Mouse (Mus musculus): ENCODE data around the gene Nup155. TPM values are rescaled to one million over a fixed set of nuclear protein-coding genes. Genes with fewer than 3 reads are reported as not detected.
"Not testable (repeated sequence)": the region's sequence is repeated elsewhere in the genome, so short reads cannot be mapped to it uniquely, and the experiment has no call there.

The Nup155 gene
- total RNA-seq (2012; rRNA removed) = 133 and 156 TPM in 2 replicates

- Histone ChIP-seq H3K4me3 (ENCODE audit: insufficient read depth in 1 of 2, low read depth in 1 of 2, low read length in 2 of 2, poor library complexity in 1 of 2, severe bottlenecking in 1 of 2) (peak within 1 kb of the TSS; percentile 99), H3K27ac (ENCODE audit: insufficient read depth, low read depth, low read length, poor library complexity, severe bottlenecking) (peak within 1 kb of the TSS; percentile 82), H3K36me3 (ENCODE audit: control insufficient read depth, insufficient read depth, low read length, poor library complexity, severe bottlenecking) (peaks cover 11% of the 10 kb centered on the region), H3K4me1 (ENCODE audit: control insufficient read depth in 2 of 2, insufficient read depth in 2 of 2, low read length in 2 of 2, poor library complexity in 1 of 2) (no peaks in the 10 kb centered on the region; a peak in 1 of 4 replicates), H3K9ac (ENCODE audit: insufficient read depth, low read depth, low read length, poor library complexity, severe bottlenecking) (peak within 1 kb of the TSS; percentile 98), H3K9me3 (ENCODE audit: control insufficient read depth, insufficient read depth, low read depth, low read length) (no peaks in the 10 kb centered on the region)
- TF ChIP-seq ZC3H11A (IDR thresholded peaks at IDR 0.05; ENCODE audit: borderline replicate concordance, low read depth, low read length) (no peak), HCFC1 (IDR thresholded peaks at IDR 0.05; ENCODE audit: borderline replicate concordance, insufficient read depth, low read length) (peak; percentile 78; the same call in 1 of the 2 replicates)
- in situ Hi-C loops (cut with MboI; ENCODE audit: low sequenced_read_pairs in 2 of 2, unreplicated experiment in 2 of 2) = loop anchor here in 1 of 2 experiments (25.0 kb wide), 1 partner anchor 922 kb away; no protein-coding TSS in a partner anchor
- peak; percentile 94 for DNase-seq (ENCODE audit: low read depth, low spot score)
Observed at GRCm38 (mm10) chr15:8108966-8109743, at the start of gene Nup155. Nup155 (plus strand) TSS chr15:8109273.

GRCm38 (mm10) chr15:8065221-8065620 is 43.9 kb upstream of the Nup155 start:
- Histone ChIP-seq H3K27ac (ENCODE audit: insufficient read depth, low read depth, low read length, poor library complexity, severe bottlenecking) (no peak overlapping the region), H3K4me1 (ENCODE audit: control insufficient read depth in 2 of 2, insufficient read depth in 2 of 2, low read length in 2 of 2, poor library complexity in 1 of 2) (no peaks in the 10 kb centered on the region), H3K9ac (ENCODE audit: insufficient read depth, low read depth, low read length, poor library complexity, severe bottlenecking) (no peak overlapping the region), H3K4me3 (ENCODE audit: insufficient read depth in 1 of 2, low read depth in 1 of 2, low read length in 2 of 2, poor library complexity in 1 of 2, severe bottlenecking in 1 of 2) (no peak overlapping the region), H3K9me3 (ENCODE audit: control insufficient read depth, insufficient read depth, low read depth, low read length) (no peaks in the 10 kb centered on the region), H3K36me3 (ENCODE audit: control insufficient read depth, insufficient read depth, low read length, poor library complexity, severe bottlenecking) (peaks cover 3% of the 10 kb centered on the region; the same call in 1 of the 2 replicates)
- TF ChIP-seq ZNF384 (IDR thresholded peaks at IDR 0.05; ENCODE audit: low read depth, low read length) = no peak
- no peak for TF ChIP-seq HCFC1 (IDR thresholded peaks at IDR 0.05; ENCODE audit: borderline replicate concordance, insufficient read depth, low read length)
- TF ChIP-seq CHD2 (IDR thresholded peaks at IDR 0.05; ENCODE audit: low read depth, low read length) = no peak
- TF ChIP-seq ZC3H11A (IDR thresholded peaks at IDR 0.05; ENCODE audit: borderline replicate concordance, low read depth, low read length) = no peak
- TF ChIP-seq MAFK (IDR thresholded peaks at IDR 0.05; ENCODE audit: insufficient read depth, low read depth, low read length) = no peak
- no peak for DNase-seq (ENCODE audit: low read depth, low spot score)
- in situ Hi-C loops (cut with MboI; ENCODE audit: low sequenced_read_pairs in 2 of 2, unreplicated experiment in 2 of 2) = no loop called here

DNA sequence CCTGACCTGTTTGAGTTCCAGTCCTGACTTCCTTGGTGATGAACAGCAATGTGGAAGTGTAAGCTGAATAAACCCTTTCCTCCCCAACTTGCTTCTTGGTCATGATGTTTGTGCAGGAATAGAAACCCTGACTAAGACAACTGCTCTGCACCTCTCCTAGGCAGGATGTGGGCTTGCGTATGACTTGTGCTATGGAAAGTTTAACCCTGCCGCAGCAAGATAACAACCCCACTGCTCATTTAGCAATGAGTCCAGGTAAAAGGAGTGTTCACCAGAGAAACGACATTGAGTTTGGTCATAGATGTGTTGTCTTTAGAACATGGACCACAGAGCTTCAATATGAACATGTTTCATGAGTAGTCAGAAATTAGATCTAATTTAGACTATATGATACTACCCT is 35.9 kb upstream of the Nup155 start:
- H3K9ac ChIP-seq (ENCODE audit: insufficient read depth, low read depth, low read length, poor library complexity, severe bottlenecking); H3K36me3 ChIP-seq (ENCODE audit: control insufficient read depth, insufficient read depth, low read length, poor library complexity, severe bottlenecking); H3K27ac ChIP-seq (ENCODE audit: insufficient read depth, low read depth, low read length, poor library complexity, severe bottlenecking); in situ Hi-C loops (cut with MboI; ENCODE audit: low sequenced_read_pairs in 2 of 2, unreplicated experiment in 2 of 2); H3K4me3 ChIP-seq (ENCODE audit: insufficient read depth in 1 of 2, low read depth in 1 of 2, low read length in 2 of 2, poor library complexity in 1 of 2, severe bottlenecking in 1 of 2); H3K9me3 ChIP-seq (ENCODE audit: control insufficient read depth, insufficient read depth, low read depth, low read length); H3K4me1 ChIP-seq (ENCODE audit: control insufficient read depth in 2 of 2, insufficient read depth in 2 of 2, low read length in 2 of 2, poor library complexity in 1 of 2); DNase-seq (ENCODE audit: low read depth, low spot score): not testable (repeated sequence)

DNA sequence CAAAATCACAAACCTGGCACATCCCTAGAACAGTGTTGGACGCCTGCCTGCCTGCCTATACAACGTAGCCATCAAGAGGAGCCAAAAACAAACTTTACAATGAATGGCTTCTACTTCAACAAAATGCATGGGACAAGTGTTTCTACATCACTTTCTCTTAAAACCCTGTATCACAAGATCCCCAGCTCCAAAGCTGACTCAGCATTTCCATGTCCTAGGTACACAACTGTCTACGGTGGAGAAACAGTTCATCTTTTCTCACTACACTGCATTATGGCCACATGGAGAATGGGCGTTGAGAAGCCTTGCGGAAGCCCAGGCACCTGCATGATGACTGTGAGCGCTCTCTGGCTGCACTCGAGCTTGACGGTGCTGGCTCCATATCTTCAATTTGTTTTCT is 26.9 kb upstream of the Nup155 start:
- in situ Hi-C loops (cut with MboI; ENCODE audit: low sequenced_read_pairs in 2 of 2, unreplicated experiment in 2 of 2) = no loop called here
- peaks cover 9% of the 10 kb centered on the region for H3K36me3 ChIP-seq (ENCODE audit: control insufficient read depth, insufficient read depth, low read length, poor library complexity, severe bottlenecking)
- H3K9me3 ChIP-seq (ENCODE audit: control insufficient read depth, insufficient read depth, low read depth, low read length) = no peaks in the 10 kb centered on the region

More for the DNA sequence above, 26.9 kb upstream of the Nup155 start:
- H3K27ac ChIP-seq (ENCODE audit: insufficient read depth, low read depth, low read length, poor library complexity, severe bottlenecking) = no peak overlapping the region
- TF ChIP-seq ZNF384 (IDR thresholded peaks at IDR 0.05; ENCODE audit: low read depth, low read length) (no peak), ZC3H11A (IDR thresholded peaks at IDR 0.05; ENCODE audit: borderline replicate concordance, low read depth, low read length) (no peak), MAFK (IDR thresholded peaks at IDR 0.05; ENCODE audit: insufficient read depth, low read depth, low read length) (peak; percentile 89), CHD2 (IDR thresholded peaks at IDR 0.05; ENCODE audit: low read depth, low read length) (no peak), HCFC1 (IDR thresholded peaks at IDR 0.05; ENCODE audit: borderline replicate concordance, insufficient read depth, low read length) (no peak)
- no peak for DNase-seq (ENCODE audit: low read depth, low spot score)
- no peak overlapping the region for H3K9ac ChIP-seq (ENCODE audit: insufficient read depth, low read depth, low read length, poor library complexity, severe bottlenecking)
- H3K4me3 ChIP-seq (ENCODE audit: insufficient read depth in 1 of 2, low read depth in 1 of 2, low read length in 2 of 2, poor library complexity in 1 of 2, severe bottlenecking in 1 of 2) = no peak overlapping the region
- peaks cover 0 to 3% of the 10 kb centered on the region in 2 experiments; a peak in 2 of 4 replicates for H3K4me1 ChIP-seq (ENCODE audit: control insufficient read depth in 2 of 2, insufficient read depth in 2 of 2, low read length in 2 of 2, poor library complexity in 1 of 2)
